Mouse (Mus musculus) cerebellum, postnatal 10 days (tissue): ENCODE measurements around the gene Bcam.

Experiments
- DNase-seq, 2 experiments: peaks; one replicate each; pipeline ENCODE4 v3.0.0; 2021; ENCODE audit warnings: mixed read lengths in 2 of 2

Gene Bcam

GRCm38 (mm10) chr7:19751070-19751383 is 19.8 kb downstream of the Bcam start:
- no peak for DNase-seq

GRCm38 (mm10) chr7:19750217-19751069 is 20.4 kb downstream of the Bcam start, which contains the start of gene Nectin2:
TSS of gene Nectin2 (minus strand) at chr7:19750483.
- DNase-seq = peak; percentile 88

- peak; percentile 96 to 97 for DNase-seq
These were observed 21.2 kb downstream of the Bcam start for GRCm38 (mm10) chr7:19749389-19750216.

DNA sequence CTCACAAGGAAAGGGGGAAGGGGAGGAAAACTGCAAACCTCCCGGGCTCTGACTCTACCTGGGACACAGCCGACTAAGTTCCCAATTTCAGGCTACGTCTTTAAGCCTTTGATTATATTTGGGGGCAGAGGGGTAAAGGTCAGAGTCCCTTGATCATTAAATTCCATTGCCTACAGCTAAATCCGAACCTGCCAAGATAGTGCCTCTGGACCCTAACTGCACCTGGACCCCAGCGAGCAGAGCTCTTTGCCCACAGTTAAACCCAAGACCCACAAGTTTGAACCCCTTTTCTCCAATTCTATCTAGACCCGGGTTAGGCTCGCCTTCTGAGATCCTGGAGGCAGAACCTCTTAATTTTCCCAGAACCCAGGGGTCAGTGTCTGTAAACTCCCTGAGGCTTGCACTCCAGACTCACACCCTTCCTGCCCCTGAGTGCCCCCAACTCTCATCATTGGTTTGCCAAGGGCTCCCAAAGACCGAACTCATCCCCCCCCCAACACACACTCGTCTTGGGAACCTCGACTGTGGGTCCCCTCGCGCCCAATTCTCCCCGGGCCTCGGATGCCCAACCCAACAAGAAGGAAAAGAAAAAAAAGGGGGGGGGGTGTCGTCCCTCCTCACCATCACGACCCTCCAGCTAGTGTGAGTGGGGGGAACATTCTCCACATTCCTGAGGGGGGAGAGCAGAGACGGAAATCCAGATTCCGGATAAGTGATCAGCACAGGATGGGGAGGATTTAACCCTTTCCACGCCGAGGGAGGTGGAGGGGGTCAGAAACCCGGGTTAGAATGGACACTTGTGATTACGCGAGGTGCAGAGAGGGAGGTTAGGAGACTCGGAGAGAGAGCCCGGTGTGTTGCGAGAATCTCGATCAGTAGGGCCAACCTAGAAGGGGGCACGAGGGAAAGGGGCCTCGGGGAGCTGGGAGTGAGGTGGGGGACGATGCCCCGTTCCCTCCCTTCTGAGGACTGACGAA is 22.3 kb downstream of the Bcam start:
- peak; percentile 57 to 71 for DNase-seq

GRCm38 (mm10) chr7:19747420-19748218 is 23.2 kb downstream of the Bcam start:
- no peak for DNase-seq

- no peak for DNase-seq
These were observed 24.2 kb downstream of the Bcam start for GRCm38 (mm10) chr7:19746426-19747201.

DNA sequence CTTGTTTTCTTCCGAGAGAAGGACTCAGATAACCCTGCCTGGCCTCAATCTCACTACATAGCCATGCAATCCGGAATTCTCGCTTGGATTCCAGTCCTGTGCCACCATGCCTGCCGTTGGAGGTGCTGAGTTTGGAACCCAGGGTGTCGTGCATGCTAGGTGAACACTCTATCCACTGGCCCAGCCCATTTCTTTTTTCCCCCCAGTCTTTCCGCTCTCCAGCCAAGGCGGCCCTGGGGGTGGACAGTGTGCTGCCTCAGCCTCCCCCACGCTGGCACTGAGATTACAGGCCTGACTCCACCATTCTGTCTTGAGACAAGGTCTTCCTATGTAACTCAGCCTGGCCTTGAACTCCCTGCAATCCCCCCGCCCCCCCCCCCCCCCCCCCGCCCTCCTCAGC is 24.8 kb downstream of the Bcam start:
- no peak for DNase-seq

DNA sequence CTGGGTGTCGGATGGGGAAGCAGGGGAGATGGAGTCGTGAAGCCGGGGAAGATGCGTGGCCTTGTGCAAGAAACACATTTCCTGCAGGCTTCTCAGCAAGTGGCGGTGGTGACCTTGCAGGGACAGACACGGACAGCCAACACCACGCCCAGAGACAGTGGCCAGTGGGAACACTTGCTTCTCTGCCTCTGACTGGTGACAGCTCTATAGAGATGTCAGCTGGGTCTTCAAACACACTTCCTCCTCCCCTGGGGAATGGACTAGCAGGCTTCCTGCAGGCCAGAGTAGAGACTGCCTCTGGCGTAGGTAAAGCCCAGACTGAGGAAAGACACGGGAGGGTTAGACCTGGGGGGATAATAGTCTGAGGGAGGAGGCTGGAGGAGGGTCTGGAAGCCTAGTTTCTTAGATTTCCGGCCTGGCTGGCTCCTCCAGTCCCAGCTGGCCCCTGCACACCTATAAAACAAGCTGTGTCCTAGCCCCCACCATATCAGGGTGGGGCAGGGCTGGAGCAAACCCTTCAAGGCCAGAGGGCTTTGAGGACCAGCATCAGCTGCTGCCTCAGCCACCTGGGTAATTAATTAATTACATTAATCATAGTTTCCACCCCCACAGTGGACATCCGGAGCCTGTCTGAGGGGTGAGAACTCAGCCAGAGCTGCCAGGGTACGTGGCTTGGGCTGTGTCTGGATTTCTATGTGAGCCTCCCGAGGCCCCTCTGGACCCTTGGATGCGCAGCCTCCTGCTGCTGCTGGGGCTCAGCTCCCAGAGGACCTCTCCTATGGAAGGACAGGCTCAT is 26.0 kb downstream of the Bcam start:
- DNase-seq = no peak

DNA sequence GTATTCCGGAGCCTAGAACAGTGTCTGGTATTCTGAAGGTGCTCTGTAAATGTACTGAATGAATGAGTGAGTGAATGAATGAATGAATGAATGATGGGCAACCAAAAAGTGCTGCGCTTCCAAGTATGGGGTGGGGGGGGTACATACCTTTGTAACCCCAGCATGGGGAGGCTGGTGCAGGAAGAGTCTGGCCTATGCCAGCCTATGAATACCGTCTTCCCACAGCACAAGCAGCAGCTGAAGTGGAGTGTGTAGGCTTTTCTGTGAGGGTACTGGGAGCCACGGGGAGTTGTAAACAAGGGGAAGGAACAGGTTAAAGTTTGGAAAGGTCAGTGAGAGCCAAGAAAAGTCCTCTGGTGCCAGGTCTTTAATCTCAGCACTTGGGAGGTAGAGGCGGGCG is 27.0 kb downstream of the Bcam start:
- DNase-seq = no peak

DNA sequence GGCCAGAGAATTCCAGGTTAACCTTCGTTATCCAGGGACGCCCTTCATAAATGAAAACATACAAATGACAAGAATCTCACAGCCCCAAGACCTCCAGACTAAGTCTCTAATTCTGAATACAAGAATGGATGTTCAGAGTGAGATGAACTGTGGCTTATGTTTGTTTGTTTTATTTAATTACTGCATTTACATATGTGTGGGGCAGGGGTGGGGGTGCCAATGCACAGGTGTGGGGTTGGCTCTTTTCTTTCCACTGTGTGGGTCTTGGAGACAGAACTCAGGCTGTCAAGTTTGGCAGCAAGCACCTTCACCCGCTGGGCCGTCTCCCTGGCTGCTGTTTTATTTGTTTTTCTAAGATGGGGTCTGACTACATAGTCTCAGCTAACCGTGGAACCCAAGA is 28.3 kb downstream of the Bcam start:
- no peak for DNase-seq

DNA sequence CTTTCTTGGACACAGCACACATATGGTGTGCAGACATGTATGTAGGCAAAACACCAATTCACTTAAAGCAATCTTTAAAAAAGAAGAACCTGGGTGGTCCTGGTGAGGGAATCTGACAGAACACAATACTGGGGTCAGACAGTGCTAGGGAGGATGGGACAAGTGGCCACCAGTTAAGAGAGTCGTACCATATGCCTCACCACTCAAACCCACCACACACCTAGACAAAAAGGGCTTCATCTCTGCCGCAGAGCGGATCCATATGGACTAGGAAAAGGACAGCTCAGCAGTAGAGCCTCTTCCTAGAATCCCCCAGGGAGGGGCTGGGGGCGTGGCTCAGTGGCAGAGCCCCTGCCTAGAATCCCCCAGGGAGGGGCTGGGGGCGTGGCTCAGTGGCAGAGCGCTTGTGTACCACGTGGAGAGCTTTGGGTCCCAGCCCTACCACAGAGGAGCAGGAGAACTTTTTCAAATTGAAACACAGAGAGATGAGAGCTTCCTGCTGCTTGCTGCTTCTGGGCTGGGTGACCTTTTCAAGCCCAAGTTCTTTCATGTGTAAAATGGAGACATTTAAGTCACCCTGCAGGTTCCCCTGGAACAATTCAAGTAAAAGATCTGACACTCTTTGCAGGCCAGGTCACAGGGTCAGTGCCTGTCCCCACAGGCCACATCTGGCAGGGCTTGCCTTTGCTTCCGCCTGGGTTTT is 29.3 kb downstream of the Bcam start:
- DNase-seq = no peak

- no peak for DNase-seq
These were observed 30.5 kb downstream of the Bcam start for GRCm38 (mm10) chr7:19740269-19740668.

DNA sequence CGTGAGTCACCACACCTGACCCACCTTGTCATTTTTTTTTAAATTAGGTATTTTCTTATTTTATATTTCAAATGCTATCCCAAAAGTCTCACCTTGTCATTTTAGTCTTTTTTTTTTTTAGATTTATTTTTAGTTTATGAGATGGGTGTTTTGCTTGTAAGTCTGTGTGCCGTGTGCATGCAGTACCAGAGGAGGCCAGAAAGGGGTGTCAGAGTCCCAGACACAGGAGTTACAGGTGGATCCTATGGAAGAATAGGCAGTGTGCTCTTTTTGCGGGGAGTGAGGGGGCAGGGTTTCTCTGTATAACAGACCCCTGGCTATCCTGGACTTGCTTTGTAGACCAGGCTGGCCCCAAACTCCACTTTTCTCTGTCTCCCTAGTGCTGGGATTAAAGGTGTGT is 32.0 kb downstream of the Bcam start:
- no peak for DNase-seq

DNA sequence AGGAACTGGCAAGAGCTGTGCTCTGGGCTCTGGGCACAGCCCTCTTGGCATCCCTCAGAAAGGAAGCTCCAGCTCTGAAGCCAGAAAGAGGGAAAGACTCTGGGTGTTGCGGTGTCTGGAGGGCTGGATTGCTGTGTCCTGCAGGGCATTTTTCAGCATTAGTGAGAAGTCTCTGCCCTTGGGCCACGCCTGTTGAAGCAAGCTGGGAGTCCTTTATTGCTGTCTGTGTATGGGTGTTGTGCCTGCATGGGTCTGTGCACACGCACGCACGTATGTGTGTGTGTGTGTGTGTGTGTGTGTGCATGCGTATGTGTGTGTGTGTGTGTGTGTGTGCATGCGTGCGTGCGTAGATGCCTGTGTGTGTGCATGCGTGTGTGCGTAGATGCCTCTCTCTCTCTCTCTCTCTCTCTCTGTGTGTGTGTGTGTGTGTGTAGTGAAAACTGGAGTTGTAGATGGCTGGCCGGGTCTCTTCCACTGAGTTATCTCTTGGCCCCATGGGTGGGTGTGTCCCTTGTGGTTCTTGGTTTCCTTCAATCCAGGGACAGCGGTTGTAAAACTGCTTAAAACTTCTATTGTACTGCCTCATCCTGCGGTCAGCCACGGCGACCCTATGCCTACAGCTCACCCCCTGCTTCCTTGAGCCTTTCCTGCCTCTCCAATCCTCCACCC is 34.3 kb downstream of the Bcam start:
- DNase-seq = no peak

GRCm38 (mm10) chr7:19734178-19734666 is 36.6 kb downstream of the Bcam start:
- DNase-seq = no peak

- DNase-seq = no peak
These were observed 44.3 kb downstream of the Bcam start for GRCm38 (mm10) chr7:19726541-19726940.

DNA sequence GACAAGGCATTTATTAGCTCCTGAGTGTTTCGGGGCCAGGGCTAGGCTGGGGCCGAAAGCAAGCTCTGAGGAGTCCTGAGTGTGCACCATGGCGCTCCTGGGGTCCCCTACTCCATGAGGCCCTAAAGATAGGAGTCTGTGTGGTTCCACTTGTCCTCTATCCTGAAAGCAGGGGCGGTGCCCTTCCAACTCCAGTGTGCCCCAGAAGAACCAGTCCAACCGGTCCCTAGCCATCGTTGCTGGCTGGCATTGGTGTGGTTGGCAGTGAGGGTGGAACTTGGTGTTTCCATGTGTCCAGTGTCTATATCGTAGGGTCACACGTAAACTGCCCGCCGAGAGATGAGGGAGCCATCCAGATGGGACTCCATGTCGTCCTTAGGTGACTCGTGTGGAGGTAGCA is 46.6 kb downstream of the Bcam start:
- DNase-seq = no peak

DNA sequence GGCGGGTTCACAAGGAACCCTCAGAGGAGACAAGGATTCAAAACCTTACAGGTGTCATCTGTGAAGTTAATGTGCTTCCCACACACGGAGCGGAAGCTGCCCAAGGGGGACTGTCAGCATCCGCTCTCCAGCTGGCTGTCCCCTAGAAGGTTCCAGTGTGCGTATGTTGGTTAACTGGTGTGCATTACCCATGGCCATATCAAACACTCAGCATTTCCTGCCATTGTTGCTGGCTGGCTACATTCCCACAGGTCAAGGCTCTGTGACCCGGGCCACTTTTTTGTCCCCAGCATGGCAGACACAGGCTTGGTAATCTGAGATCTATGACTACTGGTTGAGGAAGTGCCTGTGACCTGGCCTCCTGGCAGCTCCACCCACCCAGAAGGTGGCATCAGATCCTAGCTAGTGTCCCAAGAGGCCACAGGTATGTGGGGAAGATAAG is 48.0 kb downstream of the Bcam start:
- DNase-seq = no peak

GRCm38 (mm10) chr7:19719200-19719599 is 51.6 kb downstream of the Bcam start:
- DNase-seq = no peak
